Mouse (Mus musculus) liver, adult 2 months (tissue): ENCODE data around the gene Fam126a.

Source experiments
- CTCF ChIP-seq: fragments of 200-500 bp; IDR thresholded peaks from 2 replicates; pipeline ENCODE4 v1.5.1; 2011; ENCODE audit warnings: low read depth, low read length, control low read depth
- POLR2A ChIP-seq: fragments of 200-500 bp; IDR thresholded peaks from 2 replicates; pipeline ENCODE4 v1.6.1; 2011; ENCODE audit warnings: low read length, control low read depth; ENCODE audit not compliant: insufficient read depth; ENCODE audit errors: extremely low read depth

- no peak for TF ChIP-seq POLR2A
- TF ChIP-seq CTCF, result no peak
These were observed 33.1 kb upstream of the Fam126a start for GRCm38 (mm10) chr5:24063545-24063944.
